Mouse (Mus musculus) lung, embryonic 14.5 days (tissue): ENCODE results near the gene Zfp941. TPM values are rescaled to one million over a fixed set of nuclear protein-coding genes. Genes with fewer than 3 reads are reported as not detected.
A peak's percentile ranks its signal among the peaks of the same experiment; 100 is the strongest.

Source experiments
- ATAC-seq: fragments of 200-750 bp; cut with Nextera tagmentation; 2 replicates; pipeline ENCODE4 v1.8.0; 2017; ENCODE audit warnings: mild to moderate bottlenecking, moderate TSS enrichment, moderate library complexity; ENCODE audit not compliant: insufficient read depth
- DNase-seq: peaks from one replicate; pipeline ENCODE4 v3.0.0-alpha.2; 2015
- H3K27ac ChIP-seq: fragments of 300-500 bp; sonication (generic); 2 replicates; pipeline ENCODE4 v1.5.1; 2014; ENCODE audit warnings: low read depth, mild to moderate bottlenecking, moderate library complexity
- H3K27me3 ChIP-seq: fragments of 300-500 bp; sonication (generic); 2 replicates; pipeline ENCODE4 v1.6.1; 2014; ENCODE audit warnings: low read length, control low read depth; ENCODE audit not compliant: insufficient read depth
- H3K36me3 ChIP-seq: fragments of 300-500 bp; sonication (generic); 2 replicates; pipeline ENCODE4 v1.6.1; 2014; ENCODE audit warnings: control low read depth; ENCODE audit not compliant: insufficient read depth
- H3K4me1 ChIP-seq: fragments of 300-500 bp; sonication (generic); 2 replicates; pipeline ENCODE4 v1.6.1; 2014; ENCODE audit warnings: antibody characterized with exemption, control low read depth; ENCODE audit not compliant: insufficient read depth
- H3K4me2 ChIP-seq: fragments of 300-500 bp; sonication (generic); 2 replicates; pipeline ENCODE4 v1.6.1; 2014; ENCODE audit warnings: mild to moderate bottlenecking
- H3K4me3 ChIP-seq: fragments of 300-500 bp; sonication (generic); 2 replicates; pipeline ENCODE4 v1.5.1; 2014; ENCODE audit warnings: low read depth, low read length
- H3K9ac ChIP-seq: fragments of 300-500 bp; sonication (generic); 2 replicates; pipeline ENCODE4 v1.6.1; 2014
- H3K9me3 ChIP-seq: fragments of 300-500 bp; sonication (generic); 2 replicates; pipeline ENCODE4 v1.6.1; 2016; ENCODE audit warnings: low read depth, low read length, control low read depth
- CTCF ChIP-seq: IDR thresholded peaks from 2 replicates; pipeline ENCODE4 v1.5.1; 2016; ENCODE audit warnings: antibody characterized with exemption, low read depth
- WGBS: fragments of 180-500 bp; shearing (Covaris S2); extraction: QIAGEN DNeasy Blood & Tissue Kit; methylation state at CpG from one replicate; pipeline ENCODE4 v1.1.7; 2014; 5-methylcytosine and 5-hydroxymethylcytosine counted together
- polyA plus RNA-seq: library from polyadenylated mRNA; unstranded; fragments of >200 nt; fragmentation: Nextera tagmentation; extraction: Ambion mirVana; gene quantifications from 2 replicates; pipeline ENCODE4 v1.2.1, GENCODE M21; 2014

The Zfp941 gene
- polyA plus RNA-seq, 1 experiment from 2014 or later = 0.83 TPM

- Histone ChIP-seq H3K36me3 (no peaks in the 10 kb centered on the region), H3K4me2 (no peak overlapping the region), H3K9ac (no peak overlapping the region), H3K4me1 (no peaks in the 10 kb centered on the region), H3K9me3 (no peaks in the 10 kb centered on the region), H3K27me3 (no peaks in the 10 kb centered on the region), H3K4me3 (no peak overlapping the region), H3K27ac (no peak overlapping the region)
- DNase-seq (no peak), ATAC-seq (no peak)
- 83% methylated on average over 6 of the region's 6 CpGs for WGBS
- TF ChIP-seq CTCF = no peak
Measured at GRCm38 (mm10) chr7:140810496-140810895, 11.5 kb downstream of the Zfp941 start.

- DNase-seq = peak; percentile 59
- H3K9me3 ChIP-seq = no peaks in the 10 kb centered on the region
- no peak; the same call in 1 of the 2 replicates for ATAC-seq
- no peak overlapping the region for H3K27ac ChIP-seq
- TF ChIP-seq CTCF = peak; percentile 65
- H3K4me1 ChIP-seq = no peaks in the 10 kb centered on the region
- H3K36me3 ChIP-seq = no peaks in the 10 kb centered on the region
- H3K9ac ChIP-seq = no peak overlapping the region
- H3K4me3 ChIP-seq = no peak overlapping the region
- no peak overlapping the region for H3K4me2 ChIP-seq
- WGBS = 15% methylated on average over 1 of the region's 1 CpGs
- no peaks in the 10 kb centered on the region for H3K27me3 ChIP-seq
Measured at GRCm38 (mm10) chr7:140805704-140806103, 16.3 kb downstream of the Zfp941 start.

- Histone ChIP-seq H3K27me3 (no peaks in the 10 kb centered on the region), H3K27ac (no peak overlapping the region), H3K9me3 (no peaks in the 10 kb centered on the region), H3K9ac (no peak overlapping the region), H3K4me1 (no peaks in the 10 kb centered on the region), H3K4me2 (no peak overlapping the region), H3K36me3 (no peaks in the 10 kb centered on the region), H3K4me3 (no peak overlapping the region)
- no peak for DNase-seq
- no peak for TF ChIP-seq CTCF
- ATAC-seq = no peak
- 68% methylated on average over 6 of the region's 6 CpGs for WGBS
Measured at GRCm38 (mm10) chr7:140802629-140803028, 19.3 kb downstream of the Zfp941 start.

GRCm38 (mm10) chr7:140798212-140798611 is 23.8 kb downstream of the Zfp941 start:
- H3K36me3 ChIP-seq = no peaks in the 10 kb centered on the region
- H3K4me3 ChIP-seq = no peak overlapping the region
- no peak for TF ChIP-seq CTCF
- no peak overlapping the region for H3K9ac ChIP-seq
- H3K27ac ChIP-seq = no peak overlapping the region
- WGBS = 56% methylated on average over 2 of the region's 2 CpGs
- DNase-seq = no peak
- no peaks in the 10 kb centered on the region for H3K27me3 ChIP-seq
- H3K9me3 ChIP-seq = no peaks in the 10 kb centered on the region
- ATAC-seq = no peak
- no peak overlapping the region for H3K4me2 ChIP-seq
- no peaks in the 10 kb centered on the region for H3K4me1 ChIP-seq

GRCm38 (mm10) chr7:140797619-140798018 is 24.4 kb downstream of the Zfp941 start:
- H3K9ac ChIP-seq = no peak overlapping the region
- no peaks in the 10 kb centered on the region for H3K36me3 ChIP-seq
- no peak overlapping the region for H3K4me2 ChIP-seq
- H3K27me3 ChIP-seq = no peaks in the 10 kb centered on the region
- TF ChIP-seq CTCF = no peak
- no peak for DNase-seq
- no peak for ATAC-seq
- no peak overlapping the region for H3K4me3 ChIP-seq
- whole genome bisulfite sequencing = 88% methylated on average over 3 of the region's 3 CpGs
- H3K4me1 ChIP-seq = no peaks in the 10 kb centered on the region
- H3K27ac ChIP-seq = no peak overlapping the region
- no peaks in the 10 kb centered on the region for H3K9me3 ChIP-seq

- no peak overlapping the region for H3K27ac ChIP-seq
- no peak overlapping the region for H3K4me2 ChIP-seq
- no peak overlapping the region for H3K4me3 ChIP-seq
- TF ChIP-seq CTCF = no peak
- no peaks in the 10 kb centered on the region for H3K4me1 ChIP-seq
- ATAC-seq = no peak
- 46% methylated on average over 4 of the region's 4 CpGs for WGBS
- no peak overlapping the region for H3K9ac ChIP-seq
- H3K9me3 ChIP-seq = no peaks in the 10 kb centered on the region
- no peaks in the 10 kb centered on the region for H3K36me3 ChIP-seq
- no peaks in the 10 kb centered on the region for H3K27me3 ChIP-seq
- DNase-seq = no peak
Measured at GRCm38 (mm10) chr7:140793541-140793940, 28.4 kb downstream of the Zfp941 start.

- no peak for TF ChIP-seq CTCF
- DNase-seq (no peak), ATAC-seq (no peak)
- Histone ChIP-seq H3K4me1 (no peaks in the 10 kb centered on the region), H3K27me3 (no peaks in the 10 kb centered on the region), H3K9me3 (no peaks in the 10 kb centered on the region), H3K9ac (no peak overlapping the region), H3K4me2 (no peak overlapping the region), H3K4me3 (no peak overlapping the region), H3K27ac (no peak overlapping the region), H3K36me3 (no peaks in the 10 kb centered on the region)
- WGBS = 82% methylated on average over 7 of the region's 7 CpGs
Measured at GRCm38 (mm10) chr7:140788053-140788435, 33.9 kb downstream of the Zfp941 start.

GRCm38 (mm10) chr7:140787406-140788052 is 34.4 kb downstream of the Zfp941 start, which contains the start of gene Syce1:
Syce1 (minus strand) TSS chr7:140787852.
- Histone ChIP-seq H3K4me3 (no peak within 1 kb of the TSS), H3K4me2 (no peak within 1 kb of the TSS), H3K9ac (no peak within 1 kb of the TSS), H3K4me1 (no peaks in the 10 kb centered on the region), H3K36me3 (no peaks in the 10 kb centered on the region), H3K27ac (no peak within 1 kb of the TSS), H3K27me3 (no peaks in the 10 kb centered on the region), H3K9me3 (no peaks in the 10 kb centered on the region)
- ATAC-seq (no peak), DNase-seq (no peak)
- no peak for TF ChIP-seq CTCF
- WGBS = 79% methylated on average over 33 of the region's 33 CpGs
